Mouse (Mus musculus) liver, embryonic 14.5 days (tissue): ENCODE results near the gene Rnf168.

Experiments
- CTCF ChIP-seq: IDR thresholded peaks from 2 replicates; pipeline ENCODE4 v1.5.1; 2016; ENCODE audit warnings: antibody characterized with exemption, low read depth, control low read depth
- EP300 ChIP-seq: IDR thresholded peaks from 2 replicates; pipeline ENCODE4 v1.6.1; 2016; ENCODE audit warnings: antibody characterized with exemption, low read depth

GRCm38 (mm10) chr16:32311970-32312369 lies 34.7 kb downstream of the Rnf168 start:
- no peak for TF ChIP-seq CTCF
- TF ChIP-seq EP300: no peak
